Mouse (Mus musculus): Measurements from ENCODE around the gene Kcnk2.
"Not testable (repeated sequence)": the region's sequence is repeated elsewhere in the genome, so short reads cannot be mapped to it uniquely, and the experiment has no call there.

Gene Kcnk2

DNA sequence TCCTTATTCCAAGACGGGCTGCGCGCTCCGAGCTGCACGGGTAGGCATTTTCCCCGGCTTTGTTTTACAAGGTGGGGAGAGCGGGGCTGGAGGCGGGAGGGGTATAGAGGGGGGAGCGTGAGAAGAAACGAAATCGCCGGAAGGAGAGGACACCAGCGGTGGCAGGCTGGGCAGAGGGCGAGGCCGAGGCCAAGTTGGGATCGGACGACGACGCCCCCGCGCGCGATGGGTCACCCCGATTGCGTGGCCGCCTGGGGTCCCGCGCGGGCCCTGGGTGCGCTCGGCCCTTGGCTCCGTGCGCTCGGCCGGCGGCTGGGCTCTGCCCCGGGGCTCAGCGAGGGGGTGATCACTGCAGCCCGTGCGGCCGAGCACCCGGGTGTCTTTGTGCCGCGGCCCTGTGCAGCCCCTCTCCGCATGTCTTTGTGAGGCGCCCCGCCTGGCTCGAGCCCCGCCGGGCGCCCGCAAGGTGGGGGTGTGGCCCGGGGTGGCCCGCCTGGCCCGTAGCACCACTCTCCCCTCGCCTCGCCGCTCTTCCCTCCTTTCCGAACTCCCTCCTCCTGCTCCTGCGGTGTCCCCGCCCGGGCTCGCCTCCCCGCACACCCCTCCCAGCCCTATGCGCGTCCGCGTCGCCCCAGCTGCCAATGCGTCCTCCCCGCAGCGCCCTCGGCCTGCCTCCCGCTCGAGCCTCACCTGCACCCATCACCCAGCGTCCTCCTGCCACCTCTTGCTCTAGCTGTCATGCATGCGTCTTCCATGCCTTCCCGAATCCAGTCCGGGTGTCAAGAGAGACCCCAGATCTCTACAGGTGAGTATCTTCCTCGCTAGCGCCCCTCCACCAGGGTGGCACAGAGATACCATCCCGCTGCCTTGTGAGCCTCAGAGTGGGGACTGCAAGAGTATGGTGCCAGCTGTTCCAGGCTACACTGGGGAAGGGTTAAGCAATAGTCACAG, 58.5 kb downstream of the Kcnk2 start:
- peak; percentile 55 for DNase-seq (ENCODE audit: extremely low spot score, low spot score)

- peak; percentile 53 for DNase-seq (ENCODE audit: extremely low spot score, low spot score)
These were observed 59.5 kb downstream of the Kcnk2 start for GRCm38 (mm10) chr1:189342416-189343104.

DNA sequence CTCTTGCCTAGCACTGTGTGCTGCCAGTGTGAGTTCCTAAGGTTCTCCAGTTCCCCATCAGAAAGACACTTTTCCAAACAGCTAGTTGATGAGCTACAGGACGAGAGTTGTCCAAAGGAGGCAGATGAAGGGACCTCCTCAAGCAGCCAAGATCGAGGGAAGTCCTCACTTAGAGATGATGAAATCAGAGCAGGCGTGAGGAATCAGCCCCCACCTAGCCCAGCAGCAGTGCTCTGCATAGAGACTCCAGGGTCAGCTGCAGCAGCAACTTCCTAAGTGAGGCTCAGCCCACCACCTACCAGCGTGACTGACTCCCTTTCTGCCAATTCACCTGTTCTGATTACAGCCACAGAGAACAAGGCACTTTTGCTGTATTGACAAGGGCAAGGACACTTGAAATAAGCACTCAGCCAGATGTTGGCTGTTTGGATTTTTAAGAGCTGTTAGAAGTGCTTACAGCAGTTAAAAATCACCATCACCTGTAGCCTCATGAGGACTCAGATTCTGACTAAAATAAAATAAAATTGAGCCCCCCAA, 60.6 kb downstream of the Kcnk2 start:
- DNase-seq (ENCODE audit: extremely low spot score, low spot score), result no peak

DNA sequence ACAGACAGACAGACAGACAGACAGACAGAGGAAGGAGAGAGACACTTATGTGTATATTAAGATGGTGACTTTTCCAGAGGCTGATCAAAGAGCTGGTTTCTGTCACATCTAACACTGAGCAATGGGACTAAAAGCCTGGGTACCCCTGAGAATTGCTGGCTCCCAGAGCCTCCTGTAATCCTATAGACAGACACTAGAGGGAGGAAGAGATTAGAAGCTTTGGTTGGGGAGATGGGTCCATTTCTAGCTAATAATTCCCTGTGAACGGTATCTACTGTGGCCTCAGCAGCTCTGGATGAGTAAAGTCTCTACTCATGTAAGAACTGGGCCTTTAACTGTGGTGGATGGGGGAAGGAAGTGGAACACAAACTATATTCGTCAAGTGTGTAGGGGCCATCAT, 86.2 kb downstream of the Kcnk2 start:
- DNase-seq (ENCODE audit: extremely low spot score, low spot score), result no peak

GRCm38 (mm10) chr1:189314495-189314894, 87.6 kb downstream of the Kcnk2 start:
- no peak for DNase-seq (ENCODE audit: extremely low spot score, low spot score)

- no peak for DNase-seq (ENCODE audit: extremely low spot score, low spot score)
These were observed 88.3 kb downstream of the Kcnk2 start for GRCm38 (mm10) chr1:189313750-189314149.

DNA sequence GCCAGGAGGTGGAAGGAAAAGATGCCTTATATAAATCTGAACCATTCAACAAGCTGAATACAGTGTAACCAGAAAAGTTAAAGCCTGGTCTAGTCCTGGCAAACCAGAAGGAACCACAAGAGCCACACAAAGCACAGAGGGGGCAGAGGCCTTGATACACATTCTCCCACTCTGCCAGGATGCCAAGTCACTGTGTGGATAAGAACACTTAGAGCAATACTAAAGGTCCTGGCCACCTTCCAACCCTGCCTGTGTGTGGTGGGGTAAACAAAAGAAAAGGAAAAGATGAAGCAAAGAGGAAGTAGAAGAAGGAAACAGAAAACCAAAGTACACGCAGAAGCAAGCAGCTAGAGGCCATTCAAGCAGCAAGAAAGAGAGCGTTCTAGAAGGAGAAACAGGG, 91.9 kb downstream of the Kcnk2 start:
- no peak for DNase-seq (ENCODE audit: extremely low spot score, low spot score)

GRCm38 (mm10) chr1:189304988-189305522, 97.0 kb downstream of the Kcnk2 start:
- no peak for DNase-seq (ENCODE audit: extremely low spot score, low spot score)

- DNase-seq (ENCODE audit: extremely low spot score, low spot score), result no peak
These were observed 99.1 kb downstream of the Kcnk2 start for GRCm38 (mm10) chr1:189303001-189303400.

GRCm38 (mm10) chr1:189293679-189294406, 108.2 kb downstream of the Kcnk2 start:
- DNase-seq (ENCODE audit: extremely low spot score, low spot score), result no peak

- no peak for DNase-seq (ENCODE audit: extremely low spot score, low spot score)
These were observed 111.2 kb downstream of the Kcnk2 start for GRCm38 (mm10) chr1:189290885-189291284.

DNA sequence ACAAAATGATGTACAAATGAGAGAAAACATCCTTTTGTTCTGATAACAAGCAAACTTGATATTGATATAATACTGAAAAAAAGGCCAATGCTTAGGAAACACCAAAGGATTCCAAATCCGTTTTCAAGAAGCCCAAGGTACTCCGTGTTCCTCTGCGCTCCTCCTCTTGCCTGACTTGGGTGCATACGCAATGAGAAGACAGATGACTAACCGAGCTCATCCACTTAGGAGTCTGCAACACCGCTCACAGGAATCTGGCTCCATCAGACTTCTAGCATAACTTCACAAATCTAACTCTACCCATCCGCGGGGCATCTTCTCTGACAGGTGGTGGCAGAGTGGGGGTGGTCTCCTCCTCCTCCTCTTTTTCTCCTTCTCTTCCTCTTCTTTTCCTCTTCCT, 113.1 kb downstream of the Kcnk2 start:
- no peak for DNase-seq (ENCODE audit: extremely low spot score, low spot score)

GRCm38 (mm10) chr1:189272281-189272680, 129.8 kb downstream of the Kcnk2 start:
- DNase-seq (ENCODE audit: extremely low spot score, low spot score), result no peak

- DNase-seq (ENCODE audit: extremely low spot score, low spot score), result no peak
These were observed 148.4 kb downstream of the Kcnk2 start for GRCm38 (mm10) chr1:189253631-189254030.

DNA sequence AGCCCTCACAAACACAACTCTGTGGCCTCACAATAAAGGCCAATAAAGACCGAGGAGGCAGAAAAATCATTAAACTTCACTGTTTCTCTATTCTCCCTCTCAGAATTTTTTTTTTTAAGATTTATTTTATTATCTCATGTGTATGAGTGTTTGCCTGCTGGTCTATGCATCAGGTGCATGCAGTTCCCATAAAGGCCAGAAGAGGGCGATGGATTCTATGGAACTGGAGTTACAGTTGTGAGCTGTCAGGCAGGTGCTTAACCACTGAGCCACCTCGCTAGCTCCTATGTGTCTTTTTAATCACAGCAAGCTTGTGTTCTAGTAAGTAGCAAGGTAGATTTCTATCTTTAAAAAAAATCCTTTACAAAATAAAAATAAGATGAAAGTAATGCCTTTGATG, 148.9 kb downstream of the Kcnk2 start:
- peak; percentile 29 for DNase-seq (ENCODE audit: extremely low spot score, low spot score)

- not testable (repeated sequence) for DNase-seq (ENCODE audit: extremely low spot score, low spot score)
These were observed 158.9 kb downstream of the Kcnk2 start for GRCm38 (mm10) chr1:189243206-189243605.

DNA sequence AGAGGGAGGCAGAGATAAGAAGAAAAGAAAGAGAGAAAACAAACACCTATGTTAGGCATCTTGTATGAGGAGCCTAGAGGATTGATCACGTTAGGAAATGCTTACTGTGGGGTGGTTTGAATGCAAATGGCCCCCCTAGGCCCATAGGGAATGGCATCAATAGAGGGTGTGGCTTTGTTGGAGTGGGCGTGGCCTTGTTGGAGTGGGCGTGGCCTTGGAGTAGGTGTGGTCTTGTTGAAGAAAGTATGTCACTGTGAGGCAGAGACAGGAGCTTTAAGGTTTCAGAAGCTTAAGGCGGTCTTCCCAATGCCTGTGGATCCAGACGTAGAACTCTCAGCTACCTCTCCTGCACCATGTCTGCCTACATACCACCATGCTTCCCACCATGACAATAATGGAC, 166.8 kb downstream of the Kcnk2 start:
- DNase-seq (ENCODE audit: extremely low spot score, low spot score), result no peak

DNA sequence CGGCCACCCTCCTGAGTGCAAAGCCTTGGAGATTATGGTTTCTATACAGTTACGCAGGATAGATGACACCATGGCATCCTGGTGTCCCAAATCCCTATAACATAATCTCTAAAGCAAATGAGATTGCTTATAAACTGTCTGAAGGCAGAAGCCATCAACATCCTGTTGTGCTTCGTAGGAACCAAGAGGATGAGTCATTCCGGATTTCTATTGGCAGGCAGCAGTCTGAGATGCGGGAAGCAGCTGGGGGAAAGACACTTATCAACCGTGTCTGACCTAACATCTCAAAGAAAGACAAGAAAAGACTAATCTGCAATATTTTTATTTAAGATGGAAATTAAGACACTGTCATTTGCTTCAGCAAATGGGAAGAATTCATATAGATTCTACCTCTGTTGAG, 169.2 kb downstream of the Kcnk2 start:
- no peak for DNase-seq (ENCODE audit: extremely low spot score, low spot score)

DNA sequence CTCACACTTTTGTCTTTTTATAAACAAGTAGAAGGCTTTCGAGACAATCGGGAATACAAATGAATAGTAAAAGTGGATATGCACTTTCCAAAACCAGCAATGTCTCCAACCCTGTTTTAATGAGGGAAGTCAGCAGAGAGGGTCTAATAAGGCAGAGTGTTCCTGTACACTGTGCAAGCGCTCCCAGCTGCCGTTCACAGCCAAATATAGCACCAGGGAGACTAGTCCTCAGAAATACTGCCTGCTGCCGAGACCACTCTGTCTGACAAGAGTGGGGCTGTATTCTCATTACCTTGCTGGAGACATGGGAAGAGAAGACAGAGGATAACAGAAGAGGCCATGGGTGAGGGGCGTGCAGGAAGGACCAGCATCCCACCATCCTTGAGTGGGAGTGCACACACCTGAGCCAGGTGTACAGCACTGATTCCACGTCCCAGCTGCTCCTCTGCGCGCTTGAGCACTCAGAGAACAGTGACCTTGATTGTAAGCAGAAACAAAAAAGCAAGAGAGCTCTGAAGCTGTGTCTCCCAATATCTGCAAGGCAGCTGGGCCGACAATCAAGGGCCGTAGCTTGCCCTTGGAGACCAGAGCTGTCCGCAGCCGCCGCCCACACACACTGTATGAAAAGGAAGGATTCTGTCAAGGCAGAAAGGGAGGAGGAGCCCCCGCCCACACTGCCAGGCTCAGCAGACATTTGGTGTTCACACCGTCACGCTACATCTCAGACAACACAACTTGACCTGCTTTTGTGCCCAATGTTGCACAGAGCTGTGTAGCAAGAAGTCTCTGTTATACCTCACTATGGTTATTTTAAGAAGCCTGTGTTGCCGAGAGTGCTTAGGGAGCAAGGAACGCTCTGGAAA, 173.6 kb downstream of the Kcnk2 start:
- DNase-seq (ENCODE audit: extremely low spot score, low spot score), result no peak

DNA sequence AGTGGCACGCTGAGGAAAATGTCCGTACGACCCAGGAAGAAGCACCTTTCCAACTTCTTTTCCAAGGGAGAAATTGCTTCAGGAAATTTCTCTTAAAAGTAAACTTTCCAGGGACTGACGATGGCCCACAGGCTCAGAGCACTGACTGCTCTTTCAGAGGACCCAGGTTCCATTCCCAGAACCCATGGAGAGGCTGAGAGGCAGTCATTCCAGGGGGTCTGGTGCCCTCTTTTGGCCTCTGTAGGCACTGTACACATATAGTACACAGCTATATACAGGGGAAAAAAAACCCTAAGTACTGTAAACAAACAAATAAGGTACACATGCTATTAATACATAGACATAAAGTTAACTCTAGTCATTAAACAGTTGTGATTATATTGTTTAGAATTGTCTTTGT, 174.6 kb downstream of the Kcnk2 start:
- no peak for DNase-seq (ENCODE audit: extremely low spot score, low spot score)

Data from neural tube, embryonic 10.5 days (tissue).